ENCODE assay signal across 13 mouse cellular contexts in the genomic region with DNA sequence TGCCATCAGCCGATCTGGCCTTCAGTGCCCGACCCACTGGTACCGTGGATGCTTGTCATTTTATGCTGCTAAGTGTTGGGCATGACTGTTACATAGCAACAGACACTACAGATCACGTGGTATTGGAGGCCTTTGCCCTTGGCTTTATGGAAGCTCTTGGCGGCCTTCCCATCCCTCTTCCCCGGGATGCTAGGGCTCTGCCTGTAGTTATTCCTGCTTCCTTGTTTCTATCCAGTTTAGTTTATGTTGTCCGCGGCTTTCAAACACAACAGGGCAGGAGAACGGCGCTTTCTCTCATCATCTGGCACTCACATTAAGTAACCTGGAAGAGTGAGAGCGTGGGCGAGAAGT.
DNase-seq lines count a peak whose midpoint lies in the region; ATAC-seq and TF ChIP-seq lines count a peak whose summit lies in the region.
"Had no signal": no experiment of that assay in that cellular context is flagged by ENCODE, and none has a peak within 500 bp of the region (broad histone marks: within the 10 kb centered on the region; RNA-seq: fewer than 3 reads in every experiment).

No protein-coding gene starts in this region.

- no peaks in the 10 kb centered on the region for H3K36me3 ChIP-seq in lung, embryonic 14.5 days (ENCODE audit: insufficient read depth)
- no peaks in the 10 kb centered on the region for H3K36me3 ChIP-seq in testis, adult 2 months (ENCODE audit: control insufficient read depth, insufficient read depth, low read length)
- H3K36me3 ChIP-seq: forebrain, embryonic 15.5 days; liver, embryonic 15.5 days; neural tube, embryonic 12.5 days had no signal

- 45% methylated on average over 12 of the region's 12 CpGs for WGBS in lung, embryonic 14.5 days
- 59% methylated on average over 12 of the region's 12 CpGs for WGBS in lung, adult 2 months

- TF ChIP-seq POLR2A in lung, adult 2 months (IDR thresholded peaks at IDR 0.05; ENCODE audit: borderline replicate concordance, extremely low read depth, low read depth, low read length), result no peak
- no peak for TF ChIP-seq POLR2A in testis, adult 2 months (IDR thresholded peaks at IDR 0.05; ENCODE audit: control insufficient read depth, low read depth, low read length)

- DNase-seq in cerebellum, postnatal 14 days, result peak; percentile 40 to 50
- DNase-seq in cerebellum, adult 18-20 months, result no peak
- peak; percentile 93 for DNase-seq in lung, embryonic 14.5 days
- DNase-seq in lung, adult 2 months, result no peak
- peak; percentile 49 for DNase-seq in kidney, postnatal 14 days
- DNase-seq in thymus, postnatal 10 days (ENCODE audit: low spot score in 2 of 2), result no peak
- DNase-seq: thymus, postnatal 25 days had no signal

- peak; percentile 86 for ATAC-seq in lung, embryonic 14.5 days (ENCODE audit: insufficient read depth)
- no peak for ATAC-seq in monocyte, adult 5-6 weeks (replicated peaks; ENCODE audit: insufficient number of reproducible peaks, low FRiP score, low TSS enrichment, poor library complexity, severe bottlenecking)
- ATAC-seq: forebrain, embryonic 15.5 days had no signal

- H3K4me3 ChIP-seq in lung, embryonic 14.5 days (ENCODE audit: low read depth, low read length), result no peak overlapping the region
- H3K4me3 ChIP-seq in lung, adult 2 months (replicated peaks; ENCODE audit: extremely low read depth, low read depth, low read length), result no peak overlapping the region
- peak overlapping the region; percentile 25 for H3K4me3 ChIP-seq in testis, adult 2 months (ENCODE audit: control insufficient read depth, low read depth, low read length)
- H3K4me3 ChIP-seq: forebrain, embryonic 15.5 days; layer of hippocampus, adult 2 months; liver, embryonic 15.5 days; neural tube, embryonic 12.5 days had no signal

- no peaks in the 10 kb centered on the region for H3K27me3 ChIP-seq in lung, embryonic 14.5 days (ENCODE audit: insufficient read depth, low read length)
- no peaks in the 10 kb centered on the region for H3K27me3 ChIP-seq in testis, adult 2 months (ENCODE audit: control insufficient read depth, insufficient read depth, low read length)
- H3K27me3 ChIP-seq: forebrain, embryonic 15.5 days; liver, embryonic 15.5 days; neural tube, embryonic 12.5 days had no signal

- H3K4me2 ChIP-seq in lung, embryonic 14.5 days, result peak overlapping the region; percentile 8; the same call in 1 of the 2 replicates
- H3K4me2 ChIP-seq: forebrain, embryonic 15.5 days; liver, embryonic 15.5 days; neural tube, embryonic 12.5 days had no signal

- peak overlapping the region; percentile 89 for H3K27ac ChIP-seq in lung, embryonic 14.5 days (ENCODE audit: low read depth)
- no peak overlapping the region for H3K27ac ChIP-seq in testis, adult 2 months (ENCODE audit: control insufficient read depth, insufficient read depth, low read depth, low read length)
- H3K27ac ChIP-seq: forebrain, embryonic 15.5 days; layer of hippocampus, adult 2 months; liver, embryonic 15.5 days; neural tube, embryonic 12.5 days had no signal

- peaks cover 22% of the 10 kb centered on the region for H3K4me1 ChIP-seq in lung, embryonic 14.5 days (ENCODE audit: insufficient read depth)
- no peaks in the 10 kb centered on the region for H3K4me1 ChIP-seq in lung, adult 2 months (ENCODE audit: control insufficient read depth, insufficient read depth, low read length)
- peaks cover 10% of the 10 kb centered on the region for H3K4me1 ChIP-seq in testis, adult 2 months (ENCODE audit: control insufficient read depth, insufficient read depth, low read length)
- H3K4me1 ChIP-seq: forebrain, embryonic 15.5 days; liver, embryonic 15.5 days; neural tube, embryonic 12.5 days had no signal

- H3K9ac ChIP-seq in lung, embryonic 14.5 days, result no peak overlapping the region
- H3K9ac ChIP-seq: forebrain, embryonic 15.5 days; liver, embryonic 15.5 days; neural tube, embryonic 12.5 days had no signal

- no peaks in the 10 kb centered on the region for H3K9me3 ChIP-seq in lung, embryonic 14.5 days (ENCODE audit: low read depth, low read length)
- H3K9me3 ChIP-seq: forebrain, embryonic 15.5 days; liver, embryonic 15.5 days; neural tube, embryonic 12.5 days had no signal

- no peak for TF ChIP-seq CTCF in lung, embryonic 14.5 days (IDR thresholded peaks at IDR 0.05; ENCODE audit: low read depth)
- no peak for TF ChIP-seq CTCF in lung, adult 2 months (IDR thresholded peaks at IDR 0.05; ENCODE audit: insufficient read depth, low read length)
- no peak for TF ChIP-seq CTCF in testis, adult 2 months (IDR thresholded peaks at IDR 0.05; ENCODE audit: control insufficient read depth, insufficient read depth, insufficient replicate concordance, low read depth, low read length)

Comparison
In these comparisons a context has a peak if more than half of its experiments do, and no peak if none do; other contexts are left out.
1. DNase-seq: peak in cerebellum, postnatal 14 days (2 of 2), lung, embryonic 14.5 days (single experiment) and kidney, postnatal 14 days (single experiment); none in cerebellum, adult 18-20 months (0 of 2), lung, adult 2 months (single experiment) and thymus, postnatal 10 days (0 of 2).